Mouse (Mus musculus) liver, postnatal 0 days (tissue): ENCODE data around the gene Dock3.

Experiments used
- CTCF ChIP-seq: sonication (generic); IDR thresholded peaks from 2 replicates; pipeline ENCODE4 v1.5.1; 2016; ENCODE audit warnings: antibody characterized with exemption, low read depth
- EP300 ChIP-seq: IDR thresholded peaks from 2 replicates; pipeline ENCODE4 v1.6.1; 2016; ENCODE audit warnings: antibody characterized with exemption, low read depth, mild to moderate bottlenecking

DNA sequence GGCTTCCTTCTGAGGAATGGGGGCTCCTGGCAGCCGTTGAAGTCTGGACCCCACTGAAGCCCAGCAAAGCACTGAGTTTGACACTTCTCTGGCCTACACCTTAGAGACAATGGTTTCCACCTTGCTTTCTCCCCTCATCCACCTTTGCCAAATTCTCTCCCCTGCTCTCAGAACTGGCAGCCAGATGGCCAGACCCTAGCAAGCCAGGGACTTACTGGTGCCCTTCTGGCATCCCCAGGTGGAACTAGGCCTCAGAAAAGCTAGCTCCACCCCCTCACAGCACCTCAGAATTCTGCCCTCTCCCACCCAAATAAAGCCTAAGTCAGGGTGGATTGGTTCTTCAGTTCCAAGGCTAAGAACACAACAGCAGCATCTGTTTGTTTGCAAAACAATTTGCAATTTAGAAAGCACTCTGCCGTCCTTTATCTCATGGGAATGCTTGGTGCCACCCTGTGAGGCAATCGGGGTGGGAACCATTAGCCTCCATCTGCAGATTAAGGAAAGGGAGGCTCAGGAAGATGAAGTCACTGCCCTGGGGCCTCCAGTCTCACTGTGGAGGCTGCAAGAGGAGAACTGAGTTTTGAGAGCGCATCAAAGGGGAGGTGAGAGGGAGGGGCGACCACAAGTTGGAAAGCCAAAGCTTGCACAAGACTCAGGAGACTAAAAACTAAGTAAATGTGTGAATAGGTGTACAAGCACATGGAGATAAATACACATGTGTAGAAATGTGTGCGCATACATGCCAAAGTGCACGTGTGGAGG, 39.6 kb upstream of the Dock3 start:
- TF ChIP-seq EP300 = no peak
- no peak for TF ChIP-seq CTCF
